Mouse (Mus musculus) granulocyte monocyte progenitor cell, adult 5-6 weeks (primary cell): ENCODE results near the gene Olfr984. TPM values are rescaled to one million over a fixed set of nuclear protein-coding genes. Genes with fewer than 3 reads are reported as not detected.
A peak's percentile ranks its signal among the peaks of the same experiment; 100 is the strongest.

ENCODE experiments used
- ATAC-seq: replicated peaks from 2 replicates; pipeline ENCODE4 v1.8.0; 2016; ENCODE audit warnings: mild to moderate bottlenecking, moderate TSS enrichment, inconsistent platforms; ENCODE audit not compliant: poor library complexity, severe bottlenecking
- total RNA-seq, 2 experiments: library from RNA; stranded (forward) in 1 of 2; stranded (reverse) in 1 of 2; fragments of 200-712, 200-1000 nt in 1 of 2; fragments of >200 nt in 1 of 2; fragmentation: Nextera tagmentation in 1 of 2; gene quantifications; 2 replicates each; pipeline ENCODE4 v1.2.3; 2014 to 2017

The Olfr984 gene
- total RNA-seq (2014; fragmentation: Nextera tagmentation) (not detected in 2 replicates), total RNA-seq (2017) (not detected in 2 replicates)

DNA sequence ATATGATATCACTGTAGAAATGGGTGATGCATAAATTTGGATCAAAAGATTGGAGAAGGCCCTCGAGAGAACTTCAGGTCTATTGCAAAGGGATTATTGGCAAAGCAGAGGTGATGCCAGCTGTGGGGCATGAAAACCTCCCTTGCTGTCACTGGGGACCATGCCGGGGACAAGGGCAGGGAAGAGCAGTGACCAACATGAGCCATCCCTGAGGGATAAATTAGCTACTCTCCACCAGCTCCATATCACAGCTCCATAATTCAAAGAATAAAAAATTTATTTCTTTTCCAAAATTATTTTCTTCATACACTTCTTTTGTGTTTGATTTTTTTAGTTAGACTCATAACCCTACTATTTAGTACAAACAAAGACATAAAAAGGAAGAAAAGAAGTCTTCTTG lies at the start of gene Olfr984:
Gene Olfr984, minus strand, starts transcription at position 101 of the 400 bp plus-strand sequence.
- no peak for ATAC-seq

DNA sequence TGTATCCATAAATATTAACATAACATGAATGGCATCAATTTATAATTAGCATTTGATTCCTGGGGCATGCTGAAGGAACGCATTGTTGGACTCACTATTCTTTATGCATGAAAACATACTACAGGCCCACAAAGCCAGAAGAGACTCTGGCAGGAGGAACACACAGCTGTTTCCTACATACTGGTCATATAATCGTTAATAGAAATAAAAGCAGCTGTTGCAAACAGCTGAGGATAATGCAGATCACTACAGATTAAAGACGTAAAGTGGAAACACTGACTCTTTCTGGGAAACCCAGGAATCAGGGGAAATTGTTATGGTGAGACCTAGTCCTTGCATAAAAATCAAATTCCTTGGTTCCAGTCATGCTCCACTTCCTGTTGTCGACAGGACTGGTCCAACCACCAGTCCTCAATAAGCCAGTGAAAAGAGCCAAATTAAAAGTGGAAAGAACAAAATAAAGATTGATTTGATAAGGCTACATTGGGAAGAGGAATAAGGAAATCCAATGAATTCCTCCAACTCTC lies 41.2 kb upstream of the Olfr984 start:
- ATAC-seq, result no peak

DNA sequence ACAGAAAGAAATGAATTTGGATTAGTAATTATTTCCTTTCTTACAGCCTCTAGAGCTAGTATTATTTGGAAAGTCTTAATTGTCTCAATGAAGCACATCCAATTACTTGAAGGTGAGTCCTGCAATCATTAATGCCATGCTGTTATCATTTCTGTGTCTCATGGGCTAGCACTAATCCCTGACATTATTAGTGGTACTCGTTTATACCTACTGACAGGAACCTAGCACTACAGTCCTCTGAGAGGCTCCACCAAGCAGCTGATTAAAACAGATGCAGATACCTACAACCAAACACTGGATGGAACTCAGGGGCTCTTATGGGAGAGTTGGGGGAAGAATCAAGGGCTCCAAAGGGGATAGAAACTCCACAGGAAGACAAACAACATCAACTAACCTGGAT lies 27.5 kb upstream of the Olfr984 start:
- ATAC-seq, result no peak

DNA sequence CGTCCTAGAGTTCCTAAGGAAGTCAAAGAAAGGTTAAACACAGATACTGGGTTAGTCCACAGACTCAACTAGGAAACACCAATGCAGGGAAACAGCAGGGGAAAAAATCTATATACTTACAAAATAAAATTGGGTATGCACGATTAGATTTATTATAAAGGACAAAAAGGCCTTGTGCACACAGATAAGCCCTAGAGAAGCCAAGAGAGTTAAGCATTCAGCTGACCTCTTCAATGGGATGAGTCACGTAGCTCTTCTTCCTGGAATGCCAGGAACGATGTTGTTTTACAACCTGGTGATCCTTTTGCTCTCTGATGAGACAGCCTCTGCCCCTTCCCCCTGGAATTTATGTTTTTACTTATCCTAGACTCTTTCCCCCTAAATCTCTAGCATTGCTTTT lies 25.5 kb upstream of the Olfr984 start:
- no peak for ATAC-seq

DNA sequence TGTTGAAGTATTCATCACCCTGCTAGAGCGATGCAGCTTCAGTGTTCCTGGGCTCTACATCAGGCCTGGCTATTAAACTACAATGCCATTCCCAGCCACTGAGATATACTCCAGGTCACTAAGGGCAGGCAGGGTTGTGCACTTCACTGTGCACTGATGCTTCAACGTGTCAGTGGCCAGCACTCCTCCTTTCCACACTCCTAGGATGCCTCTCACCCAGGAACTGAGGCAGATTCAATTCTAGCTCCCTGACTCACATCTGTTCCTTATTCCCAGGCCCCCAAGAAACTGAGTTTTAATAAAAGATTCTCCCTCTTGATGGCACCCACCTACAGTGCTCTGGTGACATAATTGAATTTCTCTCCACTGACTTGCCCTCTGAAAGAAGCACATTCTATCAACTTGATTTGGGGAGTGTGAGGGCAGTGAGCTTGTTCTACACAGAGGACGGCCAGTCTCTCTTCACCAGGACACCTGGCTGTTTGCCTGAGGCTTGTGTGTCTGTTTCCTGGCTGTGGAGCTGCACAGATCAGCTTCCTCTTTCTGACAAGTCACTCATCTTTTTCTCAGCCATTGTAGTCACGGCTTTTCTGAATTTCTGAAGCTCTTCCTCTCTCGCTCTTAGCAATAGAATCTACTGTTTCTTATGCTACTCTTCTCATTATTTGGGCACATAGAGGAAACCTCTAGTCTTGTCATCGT lies 23.1 kb upstream of the Olfr984 start:
- peak; percentile 99 for ATAC-seq

DNA sequence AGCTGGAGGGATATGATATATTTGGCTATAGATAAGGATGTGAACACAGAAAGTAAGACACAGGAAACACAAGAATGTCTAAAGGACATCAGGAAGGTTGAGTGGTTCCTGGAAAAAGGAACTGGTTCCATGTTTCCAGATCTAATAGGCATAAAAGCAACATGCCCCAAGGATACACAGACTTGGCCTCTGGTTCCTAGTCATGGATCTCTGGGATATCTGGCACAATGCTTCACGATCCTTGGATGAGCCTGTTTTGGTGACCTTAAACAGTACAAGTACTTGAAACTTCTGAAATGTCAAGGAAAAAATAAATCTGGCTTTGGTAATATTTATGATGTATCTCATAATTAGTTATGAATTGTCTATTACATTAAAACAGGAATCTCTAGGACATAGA lies 16.6 kb upstream of the Olfr984 start:
- ATAC-seq, result no peak

DNA sequence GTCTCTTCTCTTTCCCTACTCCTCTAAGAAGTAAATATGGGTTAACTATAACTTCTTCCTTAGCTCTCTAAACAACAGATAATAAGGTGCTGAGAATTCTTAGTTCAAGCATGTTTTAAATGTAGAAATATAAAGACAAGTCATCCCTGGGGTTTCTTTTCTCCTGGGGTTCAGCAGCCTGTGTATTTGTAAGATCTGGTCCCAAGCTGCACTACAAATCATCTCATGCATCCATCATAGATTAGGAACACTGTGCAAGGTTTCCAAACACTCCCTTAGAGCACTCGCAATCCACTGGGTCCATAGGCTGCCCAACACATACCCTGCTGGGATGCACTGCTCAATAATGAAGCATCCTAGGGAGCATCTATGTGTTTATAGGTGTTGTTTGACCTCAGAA lies 16.1 kb upstream of the Olfr984 start, which contains the start of gene Olfr985:
Gene Olfr985, minus strand, starts transcription at position 101 of the 400 bp plus-strand sequence.
- ATAC-seq, result no peak

DNA sequence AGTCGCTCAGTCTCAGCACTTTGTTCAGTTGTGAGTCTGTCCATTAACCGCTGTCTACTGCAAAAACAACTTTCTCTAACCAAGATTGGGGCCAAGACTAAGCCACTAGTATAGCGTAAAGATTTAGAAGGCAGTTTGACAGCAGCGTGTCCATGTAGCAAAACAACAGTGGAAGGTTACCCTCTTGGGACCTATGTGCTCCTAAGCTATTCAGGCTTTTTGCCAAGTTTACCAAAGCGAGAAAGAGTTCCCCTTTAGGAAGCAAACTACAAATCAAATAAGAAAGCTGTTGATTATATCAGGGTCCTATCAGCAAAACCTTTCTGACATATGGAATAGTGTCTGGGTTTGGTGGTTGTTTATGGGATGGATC lies 3.3 kb upstream of the Olfr984 start:
- ATAC-seq, result peak; percentile 35

DNA sequence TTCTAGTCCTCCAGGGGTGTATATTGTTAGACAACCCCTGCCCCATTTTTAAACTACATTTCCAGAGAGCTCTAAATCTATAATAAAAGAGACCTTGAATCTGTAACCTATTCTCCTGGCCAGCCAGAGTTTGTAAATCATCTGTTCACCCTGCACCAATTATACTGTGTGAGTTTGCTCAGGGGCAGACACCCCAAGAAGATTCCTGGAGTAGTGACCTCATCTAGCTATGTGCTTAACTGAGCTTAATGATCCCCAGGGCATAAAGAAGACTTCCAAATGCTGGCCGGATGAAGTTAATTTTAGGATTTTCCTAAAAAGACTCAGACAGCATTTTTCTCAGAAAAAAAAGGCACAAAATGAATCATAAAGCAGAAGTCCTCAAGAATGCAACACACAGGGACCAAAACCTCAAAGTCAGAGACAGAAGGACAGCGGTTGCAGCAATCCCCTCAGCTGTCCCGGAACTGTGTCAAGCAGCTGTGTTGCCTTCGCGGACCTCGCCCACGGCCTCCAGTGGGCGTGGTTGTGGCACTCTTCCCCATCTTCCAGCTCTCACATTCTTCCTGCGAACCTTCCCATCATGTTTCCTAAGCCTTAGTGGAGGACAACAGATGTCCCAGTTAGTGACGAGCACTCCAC lies 2.8 kb upstream of the Olfr984 start:
- peak; percentile 100 for ATAC-seq

DNA sequence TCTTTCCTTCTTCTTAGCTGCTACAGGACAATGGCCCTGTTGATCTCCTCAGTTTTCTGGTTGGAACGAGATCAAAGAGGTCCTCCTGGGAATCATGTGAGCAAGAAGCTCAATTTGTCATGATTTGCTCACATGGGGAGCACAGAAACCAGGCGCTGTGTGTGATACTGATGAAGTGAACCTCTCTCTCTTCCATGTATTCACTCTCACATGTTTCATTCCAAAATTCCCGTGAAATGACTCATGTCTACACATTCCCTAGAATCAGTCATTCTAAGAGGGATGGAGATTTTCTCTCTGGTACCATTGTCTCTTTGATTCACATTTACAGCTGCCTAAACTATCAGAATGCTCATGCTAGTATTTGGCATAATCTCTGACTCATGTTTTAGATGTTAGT lies 19.2 kb downstream of the Olfr984 start:
- no peak for ATAC-seq

DNA sequence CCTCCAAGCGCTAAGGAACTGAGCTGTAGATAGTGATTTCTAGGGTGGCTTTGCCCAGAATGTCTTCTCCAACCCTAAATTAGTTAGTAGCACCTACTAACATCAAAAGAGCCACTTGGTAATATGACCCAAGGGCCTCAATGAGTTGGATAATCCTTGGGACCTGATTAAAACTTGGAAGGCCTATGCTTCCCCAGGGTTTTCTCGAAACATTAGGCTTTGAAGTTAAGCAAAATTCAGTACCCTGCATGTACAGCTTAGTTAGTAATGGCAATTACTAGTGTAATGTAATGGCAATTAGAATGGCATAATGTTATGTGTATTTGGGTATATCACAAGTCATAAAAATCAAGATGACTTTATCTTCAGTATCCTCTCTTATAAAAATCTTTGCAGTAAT lies 20.5 kb downstream of the Olfr984 start, which contains the start of gene Olfr983:
Gene Olfr983, minus strand, starts transcription at position 101 of the 400 bp plus-strand sequence.
- no peak for ATAC-seq

DNA sequence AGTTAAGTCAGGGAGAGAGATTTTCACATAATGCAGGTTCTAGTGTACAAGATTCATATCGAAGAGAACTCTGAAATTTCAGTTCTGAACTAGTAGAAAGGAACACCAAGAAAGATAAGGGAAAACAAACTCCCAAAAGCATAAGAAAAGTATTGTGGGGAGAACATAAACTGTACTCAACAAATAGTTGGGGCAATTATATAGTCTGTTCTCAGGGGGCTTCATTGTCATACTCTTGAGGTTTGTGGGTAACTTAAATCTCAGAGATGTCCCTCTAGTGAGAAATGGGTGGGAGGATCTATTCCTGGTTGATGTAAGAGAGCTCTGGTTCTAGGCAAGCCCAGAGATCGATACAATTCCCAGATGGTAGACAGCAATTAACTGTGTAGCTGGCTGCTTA lies 40.5 kb downstream of the Olfr984 start, which contains the start of gene Olfr982:
Gene Olfr982, plus strand, starts transcription at position 301 of the 400 bp plus-strand sequence.
- no peak for ATAC-seq

DNA sequence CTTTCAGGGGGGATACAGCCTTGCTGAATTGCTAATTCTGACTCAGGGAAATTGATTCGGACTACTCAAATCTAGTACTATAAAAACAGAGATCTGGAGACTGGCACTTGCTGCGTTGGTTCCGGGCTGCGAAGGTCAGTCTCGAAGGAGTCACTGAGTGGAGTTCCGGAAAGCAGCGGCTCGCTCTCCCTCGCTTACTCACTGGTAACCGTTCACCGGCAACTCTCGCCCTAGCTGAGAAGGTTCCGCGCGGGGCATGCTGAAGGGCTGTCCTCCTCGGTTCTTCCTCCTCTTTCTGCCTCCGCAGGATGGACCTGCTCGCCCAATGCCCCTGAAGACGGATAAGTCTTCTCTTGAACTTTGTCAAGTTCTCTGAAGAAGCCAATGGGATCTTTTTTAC lies 63.9 kb downstream of the Olfr984 start:
- ATAC-seq, result no peak

Other genes starting within 250 kb of the Olfr984 start
- not detected in 2 replicates for gene Olfr972, start 247.8 kb downstream of the Olfr984 start, total RNA-seq (2014; fragmentation: Nextera tagmentation)
- not detected in 2 replicates for gene Olfr972, start 247.8 kb downstream of the Olfr984 start, total RNA-seq (2017)
- gene Olfr229, start 206.9 kb downstream of the Olfr984 start, total RNA-seq (2014; fragmentation: Nextera tagmentation), result not detected in 2 replicates
- gene Olfr229, start 206.9 kb downstream of the Olfr984 start, total RNA-seq (2017), result not detected in 2 replicates
- not detected in 2 replicates for gene Olfr974, start 176.7 kb downstream of the Olfr984 start, total RNA-seq (2014; fragmentation: Nextera tagmentation)
- gene Olfr974, start 176.7 kb downstream of the Olfr984 start, total RNA-seq (2017), result not detected in 2 replicates
- not detected in 2 replicates for gene Olfr975, start 162.2 kb downstream of the Olfr984 start, total RNA-seq (2014; fragmentation: Nextera tagmentation)
- gene Olfr975, start 162.2 kb downstream of the Olfr984 start, total RNA-seq (2017), result not detected in 2 replicates
- gene Olfr976, start 153.1 kb downstream of the Olfr984 start, total RNA-seq (2014; fragmentation: Nextera tagmentation), result not detected in 2 replicates
- not detected in 2 replicates for gene Olfr976, start 153.1 kb downstream of the Olfr984 start, total RNA-seq (2017)
- not detected in 2 replicates for gene Olfr978, start 122.1 kb downstream of the Olfr984 start, total RNA-seq (2014; fragmentation: Nextera tagmentation)
- gene Olfr978, start 122.1 kb downstream of the Olfr984 start, total RNA-seq (2017), result not detected in 2 replicates
- not detected in 2 replicates for gene Olfr979, start 110.7 kb downstream of the Olfr984 start, total RNA-seq (2014; fragmentation: Nextera tagmentation)
- not detected in 2 replicates for gene Olfr979, start 110.7 kb downstream of the Olfr984 start, total RNA-seq (2017)
- gene Olfr980, start 104.6 kb downstream of the Olfr984 start, total RNA-seq (2014; fragmentation: Nextera tagmentation), result not detected in 2 replicates
- gene Olfr980, start 104.6 kb downstream of the Olfr984 start, total RNA-seq (2017), result not detected in 2 replicates
- gene Olfr981, start 92.7 kb downstream of the Olfr984 start, total RNA-seq (2014; fragmentation: Nextera tagmentation), result not detected in 2 replicates
- not detected in 2 replicates for gene Olfr981, start 92.7 kb downstream of the Olfr984 start, total RNA-seq (2017)
- gene Olfr982, start 40.4 kb downstream of the Olfr984 start, total RNA-seq (2014; fragmentation: Nextera tagmentation), result not detected in 2 replicates
- gene Olfr982, start 40.4 kb downstream of the Olfr984 start, total RNA-seq (2017), result not detected in 2 replicates
- not detected in 2 replicates for gene Olfr983, start 20.6 kb downstream of the Olfr984 start, total RNA-seq (2014; fragmentation: Nextera tagmentation)
- not detected in 2 replicates for gene Olfr983, start 20.6 kb downstream of the Olfr984 start, total RNA-seq (2017)
- gene Olfr985, start 16.0 kb upstream of the Olfr984 start, total RNA-seq (2014; fragmentation: Nextera tagmentation), result not detected in 2 replicates
- gene Olfr985, start 16.0 kb upstream of the Olfr984 start, total RNA-seq (2017), result not detected in 2 replicates
- not detected in 2 replicates for gene Tmem225, start 33.9 kb upstream of the Olfr984 start, total RNA-seq (2014; fragmentation: Nextera tagmentation)
- gene Tmem225, start 33.9 kb upstream of the Olfr984 start, total RNA-seq (2017), result not detected in 2 replicates
- not detected in 2 replicates for gene Olfr986, start 66.7 kb upstream of the Olfr984 start, total RNA-seq (2014; fragmentation: Nextera tagmentation)
- gene Olfr986, start 66.7 kb upstream of the Olfr984 start, total RNA-seq (2017), result not detected in 2 replicates
- gene Zfp202, start 78.1 kb upstream of the Olfr984 start, total RNA-seq (2014; fragmentation: Nextera tagmentation), result 4.1 and 4.8 TPM in 2 replicates
- gene Zfp202, start 78.1 kb upstream of the Olfr984 start, total RNA-seq (2017), result 4.4 and 4.5 TPM in 2 replicates
- gene Scn3b, start 155.0 kb upstream of the Olfr984 start, total RNA-seq (2014; fragmentation: Nextera tagmentation), result 2.6 TPM in 1 of 2 replicates, not detected in the other
- gene Scn3b, start 155.0 kb upstream of the Olfr984 start, total RNA-seq (2017), result not detected in 2 replicates